Mouse (Mus musculus) frontal cortex, postnatal 36 days (tissue): ENCODE measurements at regions not wholly inside any gene's neighbourhood (a gene's known extent, or its start where the extent isn't known, plus 50 kb on each side); places are given as distances from the start of the nearest gene placed in this dataset.

Experiments
- DNase-seq, 2 experiments: peaks; one replicate each; pipeline ENCODE4 v3.0.0; 2022; ENCODE audit warnings: low spot score in 2 of 2

DNA sequence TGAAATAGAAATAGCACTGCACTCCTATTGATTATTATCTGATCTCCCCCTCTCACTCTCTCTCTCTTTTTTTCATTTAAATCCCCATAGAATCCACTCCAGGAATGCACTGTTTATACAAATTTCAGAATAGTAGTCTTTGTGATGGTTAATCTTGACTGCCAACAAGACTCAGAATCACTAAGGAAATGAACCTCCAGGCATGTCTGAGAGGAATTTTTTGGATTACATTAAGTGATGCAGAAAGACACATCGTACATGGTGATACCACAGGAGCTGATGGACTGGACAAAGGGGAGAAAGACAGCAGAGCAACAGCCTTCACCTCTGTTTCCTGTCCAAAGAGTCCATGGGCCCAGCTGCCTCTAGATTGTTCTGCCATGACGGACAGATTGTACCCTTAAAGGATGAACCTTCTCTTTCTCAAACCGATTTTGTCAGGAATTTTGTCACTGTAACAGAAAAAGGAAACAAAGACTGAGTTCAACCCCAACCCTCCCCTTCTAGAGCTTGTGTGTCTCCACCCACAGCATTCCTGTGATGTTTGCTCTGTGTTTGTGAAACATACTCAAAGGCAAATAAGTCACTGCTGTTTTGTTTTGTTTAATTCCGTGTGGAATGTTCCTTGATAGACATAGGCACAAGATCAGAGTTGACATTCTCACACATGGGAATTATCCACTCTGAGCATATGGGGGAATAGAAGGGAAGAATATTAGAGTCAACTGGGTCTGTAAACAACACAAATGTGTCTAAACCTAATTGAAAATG, 59.1 kb upstream of the Gm34302 start:
- DNase-seq, result no peak

DNA sequence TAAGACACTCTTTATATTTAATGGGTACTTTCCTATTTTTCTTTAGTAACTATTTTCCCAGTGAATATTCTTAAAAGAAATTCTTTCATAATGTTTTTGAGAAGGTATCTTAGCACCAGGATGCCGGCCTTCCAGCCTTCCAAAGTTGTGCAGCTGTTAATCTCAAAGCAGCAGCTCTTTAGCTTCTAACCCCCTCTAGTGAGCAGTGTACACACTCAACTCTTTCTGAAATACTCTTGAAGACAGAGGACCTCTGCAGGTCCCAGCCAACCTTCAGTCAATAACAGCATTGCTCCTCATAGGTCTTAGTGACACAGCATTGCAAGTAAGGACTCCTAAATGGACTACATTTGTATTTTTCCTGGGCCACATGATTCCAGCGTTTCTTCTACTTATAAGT, 55.2 kb upstream of the Gm34302 start:
- DNase-seq, result no peak

DNA sequence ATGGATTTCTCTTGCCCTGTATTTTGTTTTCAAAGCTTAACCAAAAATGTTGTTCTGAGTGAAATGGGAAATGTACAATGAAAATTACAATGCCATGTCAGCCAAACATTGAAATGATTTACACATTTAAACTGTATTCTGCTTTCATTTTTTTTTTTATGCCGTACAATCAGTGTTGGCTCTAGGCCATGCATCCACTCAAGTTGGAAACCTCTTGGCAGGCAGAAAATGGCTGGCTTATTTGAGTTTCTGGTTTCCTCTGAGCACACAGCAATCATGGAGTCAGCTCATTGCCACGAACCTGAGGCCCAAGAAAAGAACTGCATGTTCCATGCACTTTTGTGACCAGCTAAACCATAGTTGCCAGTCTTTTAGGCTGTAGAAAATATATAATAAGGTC, 50.5 kb upstream of the Gm34302 start:
- no peak for DNase-seq
